Mouse (Mus musculus) fibroblast of lung, adult 2 months (primary cell): ENCODE data around the gene Rbpms2.

ENCODE experiments used
- DNase-seq: peaks from one replicate; pipeline ENCODE4 v3.0.0-alpha.2; 2011; ENCODE audit warnings: low read depth

Gene Rbpms2

DNA sequence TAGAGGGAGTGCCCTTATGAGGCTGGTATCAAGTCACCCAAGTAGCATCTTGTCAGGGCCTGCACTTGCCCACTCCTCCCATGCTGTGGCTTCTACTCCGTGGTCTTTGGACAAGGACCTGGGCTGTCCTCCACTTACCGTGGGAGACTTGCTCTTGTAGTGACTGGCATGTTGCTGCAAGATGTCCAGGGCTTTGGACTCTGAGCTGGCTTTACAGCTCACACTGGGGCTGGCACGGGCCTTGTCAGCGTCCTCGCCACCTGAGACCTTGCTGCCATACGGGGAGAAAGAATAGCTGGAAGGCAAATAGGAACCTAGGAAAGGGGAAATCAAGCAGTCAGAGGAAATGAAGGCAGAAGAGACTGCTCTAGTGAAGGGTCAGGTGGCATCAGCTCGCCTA, 67.9 kb downstream of the Rbpms2 start:
- DNase-seq, result no peak

DNA sequence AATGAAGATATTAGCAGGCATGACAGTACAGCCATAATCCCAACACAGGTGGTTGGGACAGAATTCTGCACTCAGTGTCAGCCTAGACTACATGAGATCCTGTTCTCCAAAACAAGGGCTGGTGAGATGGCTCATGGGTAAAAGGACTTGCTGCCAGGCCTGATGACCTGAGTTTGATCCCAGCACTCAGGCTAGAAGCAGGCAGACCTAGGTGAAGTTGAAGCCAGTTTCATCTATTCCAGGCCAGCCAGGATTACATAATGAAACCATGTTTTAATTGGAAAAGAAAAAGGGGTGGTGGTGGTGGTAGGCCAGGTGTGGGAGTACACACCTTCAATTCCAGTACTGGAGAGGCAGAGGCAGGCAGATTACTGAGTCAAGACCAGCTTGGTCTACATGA, 68.5 kb downstream of the Rbpms2 start:
- DNase-seq, result no peak

DNA sequence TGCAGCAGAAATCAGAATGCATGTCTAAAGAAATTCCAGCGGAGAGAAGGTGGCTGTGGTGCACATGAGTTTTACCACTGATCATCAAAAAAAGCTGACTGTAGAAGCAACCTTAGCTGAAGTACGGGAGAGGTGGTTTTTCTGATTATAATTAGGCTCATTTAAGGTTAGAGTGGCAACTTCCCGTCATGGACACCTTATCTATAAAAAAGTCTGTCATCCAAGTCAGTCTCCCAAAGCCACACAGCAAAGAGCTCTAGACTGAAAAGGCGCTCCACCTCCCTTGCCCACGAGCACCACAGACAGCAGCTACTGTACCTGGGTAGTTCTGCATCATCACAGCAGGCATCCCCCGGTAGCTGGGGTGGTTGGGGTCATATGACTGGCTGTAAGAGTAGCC, 71.1 kb downstream of the Rbpms2 start:
- no peak for DNase-seq

DNA sequence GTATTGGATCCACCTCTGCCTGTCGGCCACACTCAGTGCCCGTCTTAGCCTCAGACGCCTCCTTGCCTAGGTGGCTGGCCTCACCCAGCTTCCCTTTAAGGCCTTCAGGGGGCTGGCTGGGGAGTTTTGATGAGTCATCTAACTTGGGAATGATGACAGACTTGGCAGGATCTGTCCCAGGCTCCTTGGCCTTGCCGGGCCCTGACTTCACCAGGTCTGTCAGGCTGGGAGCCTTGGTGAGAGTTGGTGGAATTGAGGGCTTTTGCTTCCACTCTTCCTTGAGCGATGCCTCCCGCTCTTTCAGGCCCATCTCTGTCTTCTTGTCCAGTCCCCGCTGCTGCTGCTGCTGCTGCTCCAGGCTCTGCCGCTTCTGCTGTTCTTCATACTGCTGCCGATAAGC, 72.8 kb downstream of the Rbpms2 start:
- no peak for DNase-seq

DNA sequence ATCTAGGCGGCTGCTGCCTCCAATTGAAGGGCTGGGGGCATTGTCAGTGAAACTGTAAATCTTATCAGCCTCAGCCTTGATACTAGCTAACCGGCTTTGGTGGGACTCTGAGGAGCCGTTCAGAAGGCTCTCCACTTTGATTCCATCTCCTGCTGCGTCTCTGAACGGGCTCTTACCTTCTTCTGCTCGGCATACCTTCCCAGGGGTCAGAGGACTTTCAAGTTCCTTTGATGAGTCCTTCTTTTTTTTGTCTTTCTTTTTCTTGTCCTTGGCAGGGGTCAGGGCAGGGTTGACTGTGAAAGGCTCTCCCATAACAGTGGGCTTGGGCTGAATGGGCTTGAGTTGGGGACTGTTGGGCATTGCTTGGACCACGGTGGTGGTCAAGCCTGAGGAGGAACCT, 73.8 kb downstream of the Rbpms2 start:
- no peak for DNase-seq

DNA sequence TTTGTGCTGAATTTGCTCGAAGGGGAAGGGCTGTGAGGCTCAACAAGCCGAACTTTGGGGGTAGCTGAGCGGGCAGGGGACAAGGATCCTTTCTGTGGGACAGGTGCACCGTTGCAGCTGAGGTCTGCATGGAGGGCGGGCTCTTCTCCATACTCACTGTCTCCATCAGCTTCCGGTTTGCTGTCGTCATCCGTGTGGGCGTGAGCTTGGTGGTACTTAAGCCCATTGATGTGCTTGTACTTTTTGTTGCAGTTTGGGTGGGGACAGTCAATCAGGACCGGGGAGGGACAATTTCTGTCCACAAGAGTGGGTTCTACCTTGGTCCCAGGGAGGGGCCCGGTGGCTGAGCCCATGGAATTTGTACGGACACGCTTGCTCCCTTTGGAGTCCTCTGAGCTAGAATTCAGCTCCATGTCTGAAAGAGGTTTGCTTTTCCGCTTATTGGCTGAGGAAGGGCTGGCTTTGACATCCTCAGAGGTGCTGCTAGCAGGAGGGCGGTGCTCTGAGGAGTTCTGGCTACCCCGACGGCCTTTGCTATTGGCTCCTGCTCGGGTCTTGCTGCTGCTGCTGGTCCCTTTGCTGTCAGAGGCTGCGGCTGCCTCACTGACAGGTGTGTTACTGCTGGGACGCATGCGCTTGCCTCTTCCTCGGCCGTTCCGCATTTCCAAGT, 74.6 kb downstream of the Rbpms2 start:
- no peak for DNase-seq
